Mouse (Mus musculus): Measurements from ENCODE around the gene Xlr3c. TPM values are rescaled to one million over a fixed set of nuclear protein-coding genes. Genes with fewer than 3 reads are reported as not detected.
"Not testable (repeated sequence)": the region's sequence is repeated elsewhere in the genome, so short reads cannot be mapped to it uniquely, and the experiment has no call there.

The Xlr3c gene
- not detected for total RNA-seq (2021)
- not detected in 2 replicates for polyA plus RNA-seq (2012; rRNA removed)
- long read RNA-seq, result 0 reads

- DNase-seq; H3K27ac ChIP-seq; H3K4me1 ChIP-seq (ENCODE audit: control insufficient read depth, insufficient read depth, low read length); intact Hi-C loops (cut with DNase I); H3K79me2 ChIP-seq (replicated peaks; ENCODE audit: control insufficient read depth, insufficient read depth, low read length); H3K36me3 ChIP-seq (ENCODE audit: control insufficient read depth, insufficient read depth, low read length); H3K4me3 ChIP-seq; H3K27me3 ChIP-seq (ENCODE audit: control insufficient read depth, insufficient read depth, low read length); H3K9ac ChIP-seq (ENCODE audit: low read depth, low read length): not testable (repeated sequence)
- 89% methylated on average over 14 of the region's 14 CpGs for WGBS
Observed at GRCm38 (mm10) chrX:73265270-73265669, at the start of gene Xlr3c. Gene Xlr3c, minus strand, starts transcription at chrX:73265390.

- TF ChIP-seq CTCF (IDR thresholded peaks at IDR 0.05), result peak; percentile 76
- TF ChIP-seq EP300 (IDR thresholded peaks at IDR 0.05; ENCODE audit: insufficient read depth, low read depth, low read length), result no peak
- Histone ChIP-seq H3K4me1 (ENCODE audit: control insufficient read depth, insufficient read depth, low read length) (no peaks in the 10 kb centered on the region), H3K9ac (ENCODE audit: low read depth, low read length) (no peak overlapping the region), H3K36me3 (ENCODE audit: control insufficient read depth, insufficient read depth, low read length) (no peaks in the 10 kb centered on the region), H3K79me2 (replicated peaks; ENCODE audit: control insufficient read depth, insufficient read depth, low read length) (no peaks in the 10 kb centered on the region), H3K27me3 (ENCODE audit: control insufficient read depth, insufficient read depth, low read length) (no peaks in the 10 kb centered on the region), H3K27ac (no peak overlapping the region), H3K4me3 (no peak overlapping the region)
- no peak for DNase-seq
- WGBS, result 13% methylated on average over 3 of the region's 3 CpGs
- intact Hi-C loops (cut with DNase I), result loop anchor here (5.0 kb wide), 2 partner anchors 120 to 140 kb away; no protein-coding TSS in a partner anchor
Observed at GRCm38 (mm10) chrX:73312522-73312921, 47.3 kb upstream of the Xlr3c start.

- intact Hi-C loops (cut with DNase I); H3K27ac ChIP-seq; DNase-seq; H3K9ac ChIP-seq (ENCODE audit: low read depth, low read length); H3K36me3 ChIP-seq (ENCODE audit: control insufficient read depth, insufficient read depth, low read length); H3K79me2 ChIP-seq (replicated peaks; ENCODE audit: control insufficient read depth, insufficient read depth, low read length); H3K27me3 ChIP-seq (ENCODE audit: control insufficient read depth, insufficient read depth, low read length); H3K4me3 ChIP-seq; H3K4me1 ChIP-seq (ENCODE audit: control insufficient read depth, insufficient read depth, low read length): not testable (repeated sequence)
- 57% methylated on average over 7 of the region's 10 CpGs for WGBS
Observed at GRCm38 (mm10) chrX:73295745-73296144, 30.6 kb upstream of the Xlr3c start.

- H3K27me3 ChIP-seq (ENCODE audit: control insufficient read depth, insufficient read depth, low read length); H3K36me3 ChIP-seq (ENCODE audit: control insufficient read depth, insufficient read depth, low read length); H3K4me3 ChIP-seq; H3K4me1 ChIP-seq (ENCODE audit: control insufficient read depth, insufficient read depth, low read length); H3K27ac ChIP-seq; H3K9ac ChIP-seq (ENCODE audit: low read depth, low read length); DNase-seq; intact Hi-C loops (cut with DNase I); H3K79me2 ChIP-seq (replicated peaks; ENCODE audit: control insufficient read depth, insufficient read depth, low read length): not testable (repeated sequence)
- 90% methylated on average over 16 of the region's 17 CpGs for WGBS
Observed at GRCm38 (mm10) chrX:73292876-73293275, 27.7 kb upstream of the Xlr3c start, which contains the start of the genes Xlr5a and Xlr5c. Gene Xlr5a, minus strand, starts transcription at chrX:73292976. Gene Xlr5c, minus strand, starts transcription at chrX:73292976.

- H3K27ac ChIP-seq; intact Hi-C loops (cut with DNase I): not testable (repeated sequence)
Observed at GRCm38 (mm10) chrX:73262428-73262827, 2.8 kb downstream of the Xlr3c start.

GRCm38 (mm10) chrX:73242821-73243325, 22.3 kb downstream of the Xlr3c start, which contains the start of gene Xlr4c:
Gene Xlr4c, minus strand, starts transcription at chrX:73243130.
- intact Hi-C loops (cut with DNase I); H3K27me3 ChIP-seq (ENCODE audit: control insufficient read depth, insufficient read depth, low read length); H3K36me3 ChIP-seq (ENCODE audit: control insufficient read depth, insufficient read depth, low read length); H3K27ac ChIP-seq; H3K4me3 ChIP-seq; H3K4me1 ChIP-seq (ENCODE audit: control insufficient read depth, insufficient read depth, low read length); DNase-seq; H3K9ac ChIP-seq (ENCODE audit: low read depth, low read length); H3K79me2 ChIP-seq (replicated peaks; ENCODE audit: control insufficient read depth, insufficient read depth, low read length): not testable (repeated sequence)
- WGBS, result 78% methylated on average over 14 of the region's 14 CpGs

More at GRCm38 (mm10) chrX:73262428-73262827, 2.8 kb downstream of the Xlr3c start:
- not testable (repeated sequence) for H3K79me2 ChIP-seq (replicated peaks; ENCODE audit: control insufficient read depth, insufficient read depth, low read length); DNase-seq; H3K36me3 ChIP-seq (ENCODE audit: control insufficient read depth, insufficient read depth, low read length); H3K27me3 ChIP-seq (ENCODE audit: control insufficient read depth, insufficient read depth, low read length); H3K4me1 ChIP-seq (ENCODE audit: control insufficient read depth, insufficient read depth, low read length); H3K9ac ChIP-seq (ENCODE audit: low read depth, low read length); H3K4me3 ChIP-seq
- WGBS, result 90% methylated on average over 1 of the region's 2 CpGs

GRCm38 (mm10) chrX:73229288-73229687, 35.9 kb downstream of the Xlr3c start:
- WGBS, result 29% methylated on average over 3 of the region's 3 CpGs
- H3K9ac ChIP-seq (ENCODE audit: low read depth, low read length), result peak overlapping the region; percentile 92

More at GRCm38 (mm10) chrX:73229288-73229687, 35.9 kb downstream of the Xlr3c start:
- Histone ChIP-seq H3K4me1 (ENCODE audit: control insufficient read depth, insufficient read depth, low read length) (no peaks in the 10 kb centered on the region; the same call in 1 of the 2 replicates), H3K36me3 (ENCODE audit: control insufficient read depth, insufficient read depth, low read length) (no peaks in the 10 kb centered on the region; the same call in 1 of the 2 replicates), H3K27ac (peak overlapping the region; percentile 83; the same call in 1 of the 2 replicates), H3K79me2 (replicated peaks; ENCODE audit: control insufficient read depth, insufficient read depth, low read length) (no peaks in the 10 kb centered on the region), H3K27me3 (ENCODE audit: control insufficient read depth, insufficient read depth, low read length) (no peaks in the 10 kb centered on the region), H3K4me3 (peak overlapping the region; percentile 68)
- no peak for DNase-seq
- intact Hi-C loops (cut with DNase I), result loop anchor here (10.0 kb wide), 1 partner anchor 116 kb away; the partner anchor contains the start of gene Zfp275
- no peak for TF ChIP-seq EP300 (IDR thresholded peaks at IDR 0.05; ENCODE audit: insufficient read depth, low read depth, low read length)
- no peak for TF ChIP-seq CTCF (IDR thresholded peaks at IDR 0.05)
